Mouse (Mus musculus) heart, postnatal 25 days (tissue): Measurements from ENCODE around the gene 1700011L22Rik. TPM values are rescaled to one million over a fixed set of nuclear protein-coding genes. Genes with fewer than 3 reads are reported as not detected.

ENCODE experiments used
- DNase-seq: peaks from one replicate; pipeline ENCODE4 v3.0.0; 2022; ENCODE audit warnings: low spot score
- intact Hi-C: fragments of 180-260 bp; cut with DNase I; formaldehyde crosslinking; loops from one replicate; pipeline ENCODE4 v1.15.1; 2025
- total RNA-seq, 2 experiments: library from RNA; stranded (reverse); gene quantifications; 2 replicates each; pipeline ENCODE4 v1.2.3; 2021

The 1700011L22Rik gene
- total RNA-seq: not detected

DNA sequence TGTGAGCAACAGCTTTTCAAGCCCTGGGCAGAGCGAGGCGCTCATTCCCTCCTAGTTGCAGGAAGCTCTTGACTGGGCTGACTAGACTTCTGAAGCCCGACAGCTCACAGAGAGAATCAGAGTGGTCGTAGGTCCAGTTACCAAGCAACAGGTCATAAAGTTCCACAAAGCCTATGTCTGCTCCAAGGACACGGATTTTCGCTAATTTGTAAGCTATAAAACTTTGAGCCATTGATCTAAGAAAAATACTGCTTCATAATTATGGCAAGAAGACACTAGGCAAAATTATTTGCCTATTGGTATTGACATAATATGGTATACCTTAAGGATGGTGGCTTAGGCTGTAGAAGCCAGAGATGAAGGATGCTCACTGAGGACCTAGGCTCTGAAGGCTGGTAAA is at the start of gene 1700011L22Rik:
Gene 1700011L22Rik (minus strand): TSS at position 101 of the 400 bp plus-strand sequence.
- DNase-seq: no peak
- intact Hi-C loops: no loop called here

DNA sequence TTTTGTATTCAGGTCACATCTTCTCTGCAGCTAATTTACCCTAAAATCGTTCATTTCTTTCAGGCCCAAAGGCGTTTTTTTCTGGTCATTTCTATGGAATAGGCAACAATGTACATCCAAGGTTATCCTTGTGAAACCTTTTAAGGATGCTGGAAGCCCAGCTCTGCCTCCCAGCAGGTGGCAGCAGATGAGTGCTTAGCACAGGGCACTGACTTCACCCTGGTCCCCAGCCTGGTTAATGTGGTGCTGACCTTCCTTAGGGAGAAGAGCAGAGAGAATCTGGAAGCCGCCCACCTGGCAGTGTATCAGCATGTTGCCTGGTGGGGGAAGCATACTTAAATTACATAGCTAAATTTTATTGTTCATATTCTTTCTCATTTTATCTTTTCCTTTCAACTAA is 49.4 kb upstream of the 1700011L22Rik start:
- intact Hi-C loops: loop anchor here (2.0 to 5.0 kb wide), 6 partner anchors 40 to 475 kb away; partner anchors contain the start of gene Lsm6
- DNase-seq: peak; percentile 40

DNA sequence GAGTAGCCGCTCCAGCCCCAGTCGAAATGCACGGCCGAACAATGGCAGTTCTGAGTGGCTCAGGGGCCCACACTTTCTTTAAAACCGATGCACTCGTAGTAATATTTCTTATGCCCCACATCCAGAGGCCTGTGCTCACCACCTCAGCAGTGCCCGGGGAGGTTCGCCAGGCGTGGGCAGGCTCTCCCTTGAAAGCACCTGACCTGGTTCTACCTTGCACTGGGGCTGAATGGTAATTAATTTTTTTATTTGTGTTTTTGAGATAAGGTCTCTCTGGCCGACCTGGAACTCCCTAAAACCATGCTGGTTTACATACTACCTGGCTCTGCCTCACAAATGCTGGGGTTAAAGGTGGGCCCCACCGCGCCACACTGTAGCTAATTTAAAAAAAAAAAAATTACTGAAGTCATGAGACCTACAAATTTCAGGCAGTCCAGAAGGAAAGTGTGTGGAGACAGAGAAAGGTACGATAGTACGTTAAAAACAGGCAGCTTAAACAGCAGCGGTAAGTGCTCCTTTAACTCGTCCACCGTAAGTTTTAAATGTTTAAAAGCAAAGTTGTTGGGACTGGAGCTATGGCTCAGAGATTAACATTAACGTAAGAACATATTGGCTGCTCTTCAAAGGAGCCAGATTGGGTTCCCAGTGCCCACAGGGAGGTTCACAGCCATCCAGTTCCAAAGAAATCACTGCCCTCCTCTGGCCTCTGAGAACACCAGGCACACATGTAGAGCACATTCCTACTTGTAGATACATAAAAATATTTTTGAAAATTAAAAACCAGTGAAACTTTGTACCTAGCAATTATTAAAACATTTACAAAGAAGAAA is 47.1 kb upstream of the 1700011L22Rik start:
- intact Hi-C loops: loop anchor here (1.0 to 5.0 kb wide), 6 partner anchors 42 to 473 kb away; partner anchors contain the start of gene Lsm6
- no peak for DNase-seq

DNA sequence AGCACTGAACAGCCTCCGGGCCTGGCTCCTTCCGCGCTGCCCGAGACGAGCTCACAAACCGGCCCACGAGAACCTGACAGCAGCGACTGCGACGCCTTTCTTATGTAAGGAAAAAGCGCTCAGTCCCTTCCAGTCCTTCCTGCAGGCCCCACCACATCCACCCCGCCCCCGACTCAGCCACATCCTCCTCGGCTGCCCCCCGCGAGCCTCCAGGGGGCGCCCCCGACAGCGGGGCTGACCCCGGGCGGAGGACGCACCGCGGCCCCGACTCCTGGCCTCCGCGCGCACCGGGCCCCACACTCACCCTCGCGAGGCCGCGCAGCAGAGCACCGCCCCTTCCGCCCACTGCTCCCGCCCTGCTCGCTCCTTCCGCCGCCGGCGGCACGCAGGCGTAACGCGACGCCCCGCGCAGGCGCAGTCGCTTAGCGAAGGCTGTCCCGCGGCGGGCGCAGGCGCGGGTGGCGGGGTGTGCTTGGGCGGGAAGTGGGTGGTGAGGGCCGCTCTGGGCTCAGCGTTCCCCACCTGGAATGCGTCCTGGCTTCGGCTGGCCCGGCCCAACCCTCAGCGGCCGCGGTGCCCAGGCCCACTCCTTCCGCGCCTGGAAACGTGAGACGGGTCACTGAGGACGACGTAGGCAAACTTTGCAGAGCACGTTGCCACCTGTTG is 46.4 kb upstream of the 1700011L22Rik start, which contains the start of gene Mmaa:
Gene Mmaa (minus strand): TSS at position 328 of the 666 bp plus-strand sequence.
- intact Hi-C loops: loop anchor here (1.0 to 5.0 kb wide), 5 partner anchors 43 to 472 kb away; partner anchors contain the start of gene Lsm6
- DNase-seq: peak; percentile 98

DNA sequence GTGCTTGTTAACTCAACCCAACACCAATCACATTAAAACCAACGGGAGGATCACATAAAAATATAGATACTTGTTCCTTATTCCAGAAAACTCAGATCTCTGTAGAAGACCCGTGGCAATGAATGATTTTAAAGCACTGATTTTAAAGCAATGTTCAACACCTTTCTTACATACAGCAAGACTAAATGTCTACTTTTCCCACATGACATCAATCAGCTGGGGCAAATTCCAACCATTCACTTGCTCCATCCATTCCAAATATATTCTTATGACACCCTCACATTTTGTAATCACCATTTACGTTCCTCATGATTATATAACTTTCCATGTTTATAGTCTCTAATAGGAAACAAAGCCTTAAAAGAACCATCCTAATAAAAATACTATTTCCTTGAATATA is 45.5 kb upstream of the 1700011L22Rik start:
- no peak for DNase-seq
- intact Hi-C loops: loop anchor here (1.0 kb wide), 1 partner anchor 265 kb away; no protein-coding TSS in a partner anchor

DNA sequence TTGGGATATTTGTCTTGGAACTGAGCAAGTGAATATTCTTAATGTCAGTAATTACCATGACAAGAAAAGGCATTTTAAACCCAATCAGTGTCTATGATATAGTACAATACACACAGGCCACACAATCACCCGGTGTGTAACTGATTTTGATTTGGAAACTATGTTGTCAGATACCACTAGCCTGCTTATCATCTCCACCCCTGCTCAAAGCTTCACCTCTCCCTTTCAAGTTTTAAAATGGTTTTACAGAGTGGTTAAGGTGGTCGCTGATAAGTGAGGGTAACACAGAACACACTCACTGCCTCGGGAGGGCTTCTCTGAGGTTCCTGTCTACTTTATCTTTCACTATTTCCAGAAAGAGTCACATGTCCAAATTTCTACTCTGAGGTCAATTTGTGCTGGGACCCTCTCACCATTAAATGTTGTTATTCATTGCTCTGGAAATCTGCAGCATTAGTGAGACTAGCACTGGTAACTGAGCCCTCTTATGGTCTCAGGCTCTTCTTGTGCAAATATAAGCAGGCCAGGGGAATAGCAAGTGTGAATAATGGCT is 44.4 kb upstream of the 1700011L22Rik start:
- intact Hi-C loops: no loop called here
- DNase-seq: no peak

DNA sequence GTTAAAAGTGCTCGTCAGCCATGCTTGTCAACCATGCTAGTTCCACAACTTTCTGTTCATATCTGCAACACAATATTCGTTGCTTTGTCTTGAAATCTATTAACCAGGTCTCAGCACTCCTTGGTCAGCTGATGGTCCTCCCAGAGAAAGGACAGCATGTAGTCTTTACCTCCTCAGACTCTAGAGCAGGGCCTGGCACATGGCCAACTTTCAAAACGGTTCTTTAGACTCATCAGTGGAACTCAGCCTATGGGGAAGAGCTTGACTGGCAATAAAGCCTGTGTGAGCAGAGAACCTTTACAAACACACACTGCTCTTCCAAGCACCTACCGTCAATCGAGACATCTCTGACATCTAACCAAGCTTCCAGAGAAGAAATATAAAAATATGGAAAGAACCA is 41.2 kb upstream of the 1700011L22Rik start:
- DNase-seq: no peak
- intact Hi-C loops: no loop called here

DNA sequence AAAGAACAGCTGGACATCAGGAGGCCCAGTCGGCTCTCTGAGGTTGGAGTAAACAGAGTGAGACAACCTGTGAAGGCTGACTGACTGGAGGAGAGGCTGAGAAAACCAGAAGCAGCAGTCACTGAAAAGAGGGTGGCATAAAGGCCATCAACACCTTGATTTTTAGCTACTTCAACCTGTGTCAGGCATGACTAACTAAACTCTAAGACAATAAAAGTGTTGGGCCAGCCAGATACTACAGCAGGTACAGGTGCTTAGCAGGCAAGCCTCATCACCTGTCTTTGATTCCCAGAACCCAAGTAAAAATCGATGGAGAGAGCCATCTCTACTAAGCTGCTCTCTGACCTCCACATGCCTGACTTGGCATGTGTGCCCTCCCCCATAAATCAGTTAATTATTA is 40.3 kb upstream of the 1700011L22Rik start:
- DNase-seq: no peak
- intact Hi-C loops: no loop called here

DNA sequence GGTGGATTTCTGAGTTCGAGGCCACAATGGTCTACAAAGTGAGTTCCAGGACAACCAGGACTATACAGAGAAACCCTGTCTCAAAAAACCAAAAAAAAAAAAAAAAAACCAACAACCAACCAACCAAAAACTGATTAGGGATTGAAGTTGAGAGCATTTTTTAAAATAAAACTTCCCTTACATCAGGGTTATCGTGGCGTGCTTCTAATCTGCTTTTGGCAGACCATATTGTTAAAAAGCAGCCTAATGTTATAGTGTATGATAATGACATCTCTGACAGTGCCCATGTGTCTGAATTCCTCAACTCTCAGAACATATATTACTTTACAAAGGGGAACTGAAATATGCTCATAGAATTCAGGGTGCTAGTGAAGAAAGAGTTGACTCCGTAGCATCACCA is 39.9 kb upstream of the 1700011L22Rik start:
- intact Hi-C loops: no loop called here
- DNase-seq: no peak

DNA sequence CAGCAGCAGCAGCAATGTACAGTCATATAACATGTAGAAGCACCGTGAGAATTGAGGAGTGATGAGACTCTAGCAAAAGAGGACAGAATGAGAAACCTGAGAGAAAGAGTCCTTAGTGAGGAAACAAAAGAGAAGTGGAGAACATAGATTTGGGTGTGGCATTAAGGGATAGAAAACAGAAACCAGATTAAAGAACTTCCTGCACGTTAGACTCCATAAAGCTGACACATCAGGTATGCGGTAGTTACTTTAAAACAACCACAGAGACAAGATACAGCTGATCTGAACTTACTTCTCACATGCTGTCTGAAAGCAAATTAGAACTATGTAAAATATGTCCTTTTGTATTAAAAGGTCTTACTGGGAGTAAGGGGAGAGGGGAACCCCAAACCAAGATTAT is 38.1 kb upstream of the 1700011L22Rik start:
- no peak for DNase-seq
- intact Hi-C loops: no loop called here

DNA sequence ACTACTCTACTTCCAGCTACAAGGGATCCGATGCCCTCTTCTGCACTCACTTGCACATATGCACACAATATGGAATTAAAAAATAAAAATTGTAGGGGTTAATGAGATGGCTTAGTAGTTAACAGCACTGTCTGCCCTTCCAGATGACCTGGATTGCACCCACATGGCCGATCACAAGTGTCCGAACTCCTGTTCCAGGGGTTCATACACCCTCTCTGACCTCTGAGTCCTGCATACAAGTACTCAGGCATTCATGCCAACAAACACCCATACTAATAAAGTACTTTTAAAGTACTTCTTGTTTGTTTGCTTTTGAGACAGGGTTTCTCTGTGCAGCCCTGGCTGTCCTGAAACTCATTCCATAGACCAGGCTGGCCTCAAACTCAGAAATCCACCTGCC is 36.3 kb upstream of the 1700011L22Rik start:
- no peak for DNase-seq
- intact Hi-C loops: no loop called here

DNA sequence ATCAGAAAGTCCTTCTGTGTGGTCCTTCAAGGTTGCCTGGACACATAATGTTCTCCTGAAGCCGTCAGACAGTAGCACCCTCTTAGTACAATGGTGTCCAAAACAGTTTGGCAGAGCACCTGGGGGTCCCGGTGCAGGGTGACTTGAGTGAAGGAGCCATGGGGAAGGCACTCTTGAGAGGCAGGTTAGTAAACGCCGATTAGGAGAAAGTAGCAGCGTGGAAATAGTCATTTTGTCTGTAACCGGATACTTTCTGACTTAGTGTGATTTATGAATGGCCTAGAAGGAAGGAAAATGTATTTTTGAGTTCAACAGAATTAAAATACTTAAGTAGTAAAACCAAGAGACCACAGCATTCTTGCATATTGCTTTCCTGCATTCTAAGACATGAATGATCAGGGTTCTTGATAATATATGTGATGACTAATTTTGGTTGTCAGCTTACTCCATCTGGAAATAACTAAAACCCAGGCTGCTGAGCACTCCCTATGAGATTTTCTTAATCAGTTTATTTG is 33.1 kb upstream of the 1700011L22Rik start:
- intact Hi-C loops: no loop called here
- DNase-seq: no peak

DNA sequence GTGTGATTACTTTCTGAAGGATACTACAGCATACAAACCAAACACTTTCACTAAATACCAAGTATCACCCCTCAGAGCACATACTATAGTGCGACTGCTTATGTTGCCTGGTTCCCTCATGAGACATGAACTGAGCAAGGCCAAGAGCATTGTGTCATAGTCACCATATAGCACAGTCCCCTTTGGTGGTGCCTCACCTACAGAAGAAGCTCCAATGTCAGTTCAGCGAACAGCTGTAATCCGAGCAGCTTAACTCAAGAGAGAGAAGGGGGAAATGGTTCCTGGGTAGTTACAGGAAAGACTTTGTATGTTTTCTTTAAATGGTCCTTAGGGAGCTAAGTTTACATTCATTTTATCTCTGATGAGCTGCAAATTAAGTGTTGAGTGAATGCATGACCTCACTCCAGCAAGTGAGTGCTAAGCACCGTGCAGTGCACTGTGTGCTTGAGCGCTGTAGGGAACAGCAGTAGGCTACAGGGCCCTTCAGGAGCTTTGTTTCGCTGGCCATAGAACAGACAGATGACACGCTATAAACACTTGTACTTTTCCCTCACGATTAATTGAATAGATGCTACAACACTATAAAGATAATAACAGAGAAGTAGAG is 29.0 kb upstream of the 1700011L22Rik start:
- intact Hi-C loops: no loop called here
- no peak for DNase-seq

DNA sequence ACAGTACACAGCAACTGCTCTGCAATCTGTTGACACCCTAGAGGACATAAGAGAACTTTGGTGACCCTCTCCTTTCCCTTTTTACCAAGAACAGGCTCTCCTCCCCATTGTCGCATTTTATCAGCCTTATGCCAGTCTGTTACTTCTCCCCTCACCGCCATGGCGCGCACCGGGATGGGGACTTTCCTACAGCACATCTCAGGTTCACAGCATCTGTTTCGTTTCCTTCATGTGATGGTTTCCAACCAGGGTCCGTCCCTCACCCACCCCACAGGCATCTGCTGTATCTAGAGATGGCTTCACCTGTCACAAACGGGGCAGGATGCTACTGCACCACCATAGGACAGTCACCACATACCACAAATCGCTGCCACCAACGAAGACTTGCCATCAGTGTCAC is 26.6 kb upstream of the 1700011L22Rik start:
- intact Hi-C loops: loop anchor here (5.0 kb wide), 1 partner anchor 63 kb away; no protein-coding TSS in a partner anchor
- no peak for DNase-seq

DNA sequence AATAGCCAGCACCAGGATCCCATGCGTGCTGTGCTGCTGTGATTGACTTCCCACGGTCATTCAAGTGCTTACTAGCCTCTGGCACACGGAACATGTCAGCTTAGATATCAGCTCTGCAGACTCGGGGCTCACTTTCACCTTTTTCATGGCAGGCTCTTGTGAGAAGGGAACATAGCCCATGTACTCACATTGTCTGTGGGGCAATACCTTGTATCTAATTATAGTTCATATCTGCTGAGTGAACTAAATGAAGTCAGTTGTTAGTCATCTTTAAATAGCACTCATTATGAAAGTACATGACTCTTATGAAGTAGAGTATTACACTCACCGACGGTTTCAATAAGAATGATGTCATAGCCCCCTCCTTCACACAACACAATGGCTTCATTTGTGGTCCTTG is 25.4 kb upstream of the 1700011L22Rik start:
- intact Hi-C loops: loop anchor here (5.0 kb wide), 1 partner anchor 61 kb away; no protein-coding TSS in a partner anchor
- DNase-seq: no peak

DNA sequence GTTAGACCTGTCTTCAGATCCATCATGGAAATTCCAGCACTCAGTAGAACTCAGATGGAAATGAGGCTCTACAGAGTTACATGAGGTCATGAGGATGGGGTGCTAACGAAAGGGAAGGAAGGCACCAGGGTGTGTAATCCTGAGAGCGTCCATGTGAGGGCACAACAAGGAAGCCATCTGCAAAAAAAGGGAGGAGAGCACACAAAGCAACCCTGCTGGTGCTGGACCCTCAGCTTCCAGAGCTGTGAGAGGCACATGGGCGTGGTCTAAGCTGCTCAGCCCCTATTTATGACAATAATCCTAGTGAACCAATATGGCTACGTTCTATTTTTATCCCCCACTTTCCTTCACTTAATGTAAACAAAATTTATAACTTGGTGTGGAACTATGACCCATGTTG is 24.3 kb upstream of the 1700011L22Rik start:
- no peak for DNase-seq
- intact Hi-C loops: loop anchor here (5.0 kb wide), 1 partner anchor 60 kb away; no protein-coding TSS in a partner anchor

DNA sequence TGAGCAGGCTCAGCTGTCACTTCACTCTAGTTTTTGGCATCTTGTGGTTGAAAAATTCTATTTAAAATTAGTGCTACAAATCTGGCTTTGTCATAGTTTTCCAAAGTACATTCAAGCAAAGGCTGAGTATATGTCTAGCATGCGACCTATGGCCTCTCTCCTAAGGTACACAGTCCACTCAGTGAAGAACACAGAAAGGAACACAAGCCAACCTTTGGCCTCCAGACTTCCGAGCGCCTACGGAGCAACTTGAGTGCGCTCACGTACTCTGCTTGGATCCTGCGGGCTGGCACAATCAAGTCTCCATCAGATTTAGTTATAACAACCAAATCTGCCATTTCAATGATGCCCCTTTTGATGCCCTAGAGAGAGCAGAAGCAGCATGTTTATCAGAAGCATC is 20.6 kb upstream of the 1700011L22Rik start:
- no peak for DNase-seq
- intact Hi-C loops: no loop called here

DNA sequence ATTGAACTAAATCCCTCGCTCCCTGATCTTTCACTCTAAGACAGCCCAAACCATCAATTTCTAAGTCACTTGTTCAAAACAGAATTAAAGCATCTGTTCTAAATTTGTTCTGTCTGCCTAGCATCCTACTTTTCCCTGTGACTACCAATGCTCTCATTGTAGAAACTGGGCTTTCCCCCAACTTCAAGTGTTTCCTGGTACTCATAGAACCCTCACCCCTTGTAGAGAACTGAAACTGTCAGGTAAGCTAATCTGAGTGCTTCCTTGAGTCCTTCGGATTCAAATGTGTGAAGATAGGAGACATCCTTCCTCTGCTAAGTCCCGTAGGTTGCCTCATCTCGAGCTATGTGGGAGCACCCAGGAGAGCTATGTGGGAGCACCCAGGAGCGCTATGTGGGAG is 13.6 kb upstream of the 1700011L22Rik start:
- intact Hi-C loops: no loop called here
- DNase-seq: no peak

DNA sequence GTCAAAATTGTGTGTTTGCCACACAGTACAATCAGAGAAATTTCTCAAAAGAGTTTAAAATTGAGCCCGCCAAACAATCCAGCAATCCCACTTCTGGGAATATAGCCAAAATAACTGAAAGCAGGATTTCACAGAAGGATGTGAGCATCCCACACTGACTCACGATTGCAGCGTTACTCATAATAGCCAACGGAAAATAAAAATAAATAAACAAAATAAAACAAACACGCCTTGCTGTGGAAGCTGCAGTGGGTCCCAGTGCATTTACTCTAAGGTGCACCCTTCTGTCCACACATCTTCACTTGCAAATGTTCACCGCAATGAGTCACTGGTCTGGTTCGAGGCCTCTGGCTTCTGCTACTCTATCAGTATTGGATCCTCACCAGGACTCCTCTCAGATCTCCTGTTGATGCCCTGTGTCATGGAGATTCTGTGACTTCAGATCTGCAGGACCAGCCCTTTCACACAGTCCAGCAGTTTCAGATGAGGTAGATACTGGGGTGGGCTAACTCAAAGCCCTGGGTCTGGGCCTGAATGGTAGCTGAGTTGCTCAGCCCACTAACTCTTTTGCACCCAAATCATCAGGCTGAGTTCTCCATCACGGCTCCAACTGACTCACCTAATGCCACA is 7.8 kb upstream of the 1700011L22Rik start:
- intact Hi-C loops: no loop called here

More for the DNA sequence above, 7.8 kb upstream of the 1700011L22Rik start:
- no peak for DNase-seq
